Mouse (Mus musculus) forebrain, embryonic 10.5 days (tissue): ENCODE data around the gene Kif1b. TPM values are rescaled to one million over a fixed set of nuclear protein-coding genes. Genes with fewer than 3 reads are reported as not detected.

ENCODE experiments used
- DNase-seq: peaks from one replicate; pipeline ENCODE4 v3.0.0-alpha.2; 2017; ENCODE audit warnings: low spot score; ENCODE audit errors: extremely low spot score
- H3K27ac ChIP-seq: fragments of 300-500 bp; sonication (generic); 2 replicates; pipeline ENCODE4 v1.5.1; 2016; ENCODE audit warnings: mild to moderate bottlenecking
- H3K27me3 ChIP-seq: fragments of 300-500 bp; sonication (generic); 2 replicates; pipeline ENCODE4 v1.6.1; 2016; ENCODE audit warnings: mild to moderate bottlenecking; ENCODE audit not compliant: poor library complexity, severe bottlenecking
- H3K36me3 ChIP-seq: fragments of 300-500 bp; sonication (generic); replicated peaks from 2 replicates; pipeline ENCODE4 v1.6.1; 2016; ENCODE audit warnings: mild to moderate bottlenecking, moderate library complexity
- H3K4me1 ChIP-seq: fragments of 300-500 bp; sonication (generic); 2 replicates; pipeline ENCODE4 v1.6.1; 2016
- H3K4me3 ChIP-seq: fragments of 300-500 bp; sonication (generic); 2 replicates; pipeline ENCODE4 v1.5.1; 2016; ENCODE audit warnings: mild to moderate bottlenecking, moderate library complexity
- H3K9me3 ChIP-seq: fragments of 300-500 bp; sonication (generic); 2 replicates; pipeline ENCODE4 v1.6.1; 2016; ENCODE audit warnings: mild to moderate bottlenecking, moderate library complexity
- WGBS: fragments of 180-500 bp; shearing (Covaris S2); methylation state at CpG from one replicate; pipeline ENCODE4 v1.1.7; 2016; 5-methylcytosine and 5-hydroxymethylcytosine counted together
- polyA plus RNA-seq: library from polyadenylated mRNA; unstranded; fragments of >200 nt; fragmentation: Nextera tagmentation; extraction: Ambion mirVana; gene quantifications from 2 replicates; pipeline ENCODE4 v1.2.1, GENCODE M21; 2016

Gene Kif1b
- polyA plus RNA-seq = 55.9 and 59.8 TPM in 2 replicates

DNA sequence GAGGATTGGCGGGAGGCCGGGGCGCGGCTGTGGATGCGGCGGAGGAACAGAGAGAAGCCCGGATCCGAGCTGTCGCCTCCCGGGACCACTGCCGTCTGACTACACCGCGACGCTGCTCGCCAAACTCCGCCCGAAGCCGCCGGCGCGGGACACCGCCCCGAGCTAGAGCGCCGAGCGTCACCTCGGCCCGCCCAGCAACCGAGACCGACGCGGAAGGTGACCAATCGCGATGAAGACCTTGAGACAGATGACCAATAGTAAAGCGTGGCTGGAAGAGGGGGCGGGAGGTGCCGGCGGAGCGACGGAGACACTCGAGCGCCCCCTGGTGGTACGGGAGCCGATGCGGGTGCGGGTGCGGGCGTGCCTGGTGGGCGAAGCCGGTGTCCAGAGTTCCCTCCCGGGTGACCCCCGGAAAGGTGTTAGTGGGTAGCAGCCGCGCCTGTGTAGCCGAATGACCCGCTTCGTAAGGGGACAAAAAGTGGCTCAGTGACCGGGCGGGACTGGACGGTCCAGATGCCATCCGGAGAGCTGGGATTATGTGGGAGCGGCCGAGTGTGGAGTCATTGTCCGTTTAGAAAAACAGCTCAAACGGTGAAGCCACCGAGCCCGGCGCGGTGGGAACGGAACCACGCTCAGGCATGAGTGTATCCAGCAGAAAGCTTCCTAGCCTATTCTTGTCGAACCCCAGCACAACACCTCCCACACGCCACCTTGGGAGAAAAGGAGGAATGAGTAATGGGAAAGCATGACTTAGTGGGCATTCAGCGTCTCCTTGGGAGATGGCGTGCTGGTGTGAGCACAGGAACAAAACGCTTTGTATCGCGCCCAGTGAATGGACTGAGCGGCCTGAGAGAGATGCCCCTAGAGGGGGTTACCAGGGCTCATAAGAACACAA, at the start of gene Kif1b:
Gene Kif1b (minus strand): TSS at position 98 of the 895 bp plus-strand sequence.
- peak; percentile 99 for DNase-seq
- no peaks in the 10 kb centered on the region for H3K27me3 ChIP-seq
- H3K9me3 ChIP-seq = no peaks in the 10 kb centered on the region
- peaks cover 55% of the 10 kb centered on the region for H3K4me1 ChIP-seq
- peak within 1 kb of the TSS; percentile 78 for H3K4me3 ChIP-seq
- H3K36me3 ChIP-seq = no peaks in the 10 kb centered on the region
- WGBS = under 1% methylated on average over 79 of the region's 79 CpGs
- H3K27ac ChIP-seq = peak within 1 kb of the TSS; percentile 94

DNA sequence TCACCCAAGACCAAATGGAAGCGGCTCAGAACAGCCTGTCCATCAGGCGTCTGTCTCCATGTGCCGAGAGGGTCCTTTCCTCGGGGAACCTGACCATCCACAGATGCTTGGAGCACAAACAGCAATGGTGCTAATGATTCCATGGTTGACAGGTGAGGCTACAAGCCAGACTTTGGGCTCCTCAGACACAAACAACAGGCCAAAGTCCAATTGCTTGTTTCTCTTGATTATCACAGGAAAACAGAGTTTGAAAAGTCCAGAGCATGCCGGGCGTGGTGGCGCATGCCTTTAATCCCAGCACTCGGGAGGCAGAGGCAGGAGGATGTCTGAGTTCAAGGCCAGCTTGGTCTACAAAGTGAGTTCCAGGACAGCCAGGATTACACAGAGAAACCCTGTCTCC, 47.2 kb upstream of the Kif1b start:
- 96% methylated on average over 8 of the region's 8 CpGs for WGBS
- peaks cover 100% of the 10 kb centered on the region for H3K36me3 ChIP-seq
- no peaks in the 10 kb centered on the region for H3K9me3 ChIP-seq
- H3K27me3 ChIP-seq = no peaks in the 10 kb centered on the region
- no peak overlapping the region for H3K27ac ChIP-seq
- H3K4me1 ChIP-seq = no peaks in the 10 kb centered on the region
- H3K4me3 ChIP-seq = no peak overlapping the region
- DNase-seq = no peak

DNA sequence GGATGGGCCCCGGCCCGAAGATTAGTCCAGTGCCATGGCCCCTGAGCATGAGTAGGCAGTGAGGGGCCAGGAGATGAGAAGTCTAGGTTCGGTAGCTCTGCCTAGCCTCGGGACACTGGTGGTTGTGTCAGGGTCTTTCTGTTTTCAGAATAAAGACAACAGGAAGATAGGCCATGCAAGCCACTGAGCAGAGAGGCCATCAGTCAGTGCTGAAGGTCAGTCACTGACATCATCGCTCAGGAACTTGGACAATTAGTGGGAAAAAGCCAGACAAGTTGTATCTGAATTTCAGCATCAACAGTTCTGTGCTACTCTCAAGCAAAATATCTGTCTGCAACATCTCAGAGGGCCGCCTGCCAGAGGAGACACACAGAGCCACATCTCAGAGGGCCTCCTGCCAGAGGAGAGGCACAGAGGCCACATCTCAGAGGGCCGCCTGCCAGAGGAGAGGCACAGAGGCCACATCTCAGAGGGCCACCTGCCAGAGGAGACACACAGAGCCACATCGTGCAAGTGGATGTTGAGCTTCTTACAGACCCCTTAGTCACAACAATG, 44.2 kb upstream of the Kif1b start:
- no peak for DNase-seq
- H3K9me3 ChIP-seq = no peaks in the 10 kb centered on the region
- H3K4me3 ChIP-seq = no peak overlapping the region
- no peaks in the 10 kb centered on the region for H3K27me3 ChIP-seq
- H3K27ac ChIP-seq = no peak overlapping the region
- WGBS = 92% methylated on average over 8 of the region's 8 CpGs
- H3K36me3 ChIP-seq = peaks cover 99% of the 10 kb centered on the region
- H3K4me1 ChIP-seq = no peaks in the 10 kb centered on the region

DNA sequence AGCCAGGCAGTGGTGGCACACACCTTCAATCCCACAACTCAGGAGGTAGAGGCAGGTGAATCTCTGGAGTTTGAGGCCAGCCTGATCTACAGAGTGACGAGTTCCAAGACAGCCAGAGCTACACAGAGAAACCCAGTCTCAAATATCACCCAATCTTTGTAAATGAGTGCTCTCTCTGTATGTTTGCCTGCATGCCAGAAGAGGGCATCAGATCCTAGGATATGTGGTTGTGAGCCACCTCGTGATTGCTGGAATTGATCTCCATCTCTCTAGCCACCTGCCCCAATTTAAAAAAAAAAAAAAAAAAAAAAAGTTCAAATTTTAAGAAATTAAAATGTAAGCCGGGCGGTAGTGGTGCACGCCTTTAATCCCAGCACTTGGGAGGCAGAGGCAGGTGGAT, 41.5 kb upstream of the Kif1b start:
- Histone ChIP-seq H3K27ac (no peak overlapping the region), H3K4me1 (no peaks in the 10 kb centered on the region), H3K36me3 (peaks cover 99% of the 10 kb centered on the region), H3K9me3 (no peaks in the 10 kb centered on the region), H3K27me3 (no peaks in the 10 kb centered on the region), H3K4me3 (no peak overlapping the region)
- WGBS = 81% methylated on average over 5 of the region's 5 CpGs
- DNase-seq = no peak

DNA sequence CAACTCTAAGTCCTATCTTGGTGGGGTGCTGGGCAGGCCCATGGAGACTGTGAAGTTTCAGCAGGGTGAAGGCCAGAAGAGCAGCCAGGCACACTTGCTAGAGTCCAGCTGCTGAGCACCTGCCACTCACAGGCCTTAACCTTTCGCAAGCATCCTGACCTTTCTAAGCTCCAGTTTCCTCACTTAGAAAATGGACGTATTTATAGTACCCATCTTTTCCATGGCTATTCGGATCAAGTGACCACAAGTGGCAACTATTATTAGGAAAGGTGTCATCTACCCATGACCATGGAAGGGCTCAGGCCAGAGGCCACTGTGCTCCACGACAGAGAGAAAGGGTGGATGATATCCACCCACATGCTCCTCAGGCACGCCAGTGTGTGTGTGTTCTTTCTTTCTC, 38.4 kb upstream of the Kif1b start:
- Histone ChIP-seq H3K4me3 (no peak overlapping the region), H3K36me3 (peaks cover 99% of the 10 kb centered on the region), H3K4me1 (peaks cover 7% of the 10 kb centered on the region), H3K27ac (no peak overlapping the region), H3K27me3 (no peaks in the 10 kb centered on the region), H3K9me3 (no peaks in the 10 kb centered on the region)
- 83% methylated on average over 5 of the region's 5 CpGs for WGBS
- DNase-seq = no peak

DNA sequence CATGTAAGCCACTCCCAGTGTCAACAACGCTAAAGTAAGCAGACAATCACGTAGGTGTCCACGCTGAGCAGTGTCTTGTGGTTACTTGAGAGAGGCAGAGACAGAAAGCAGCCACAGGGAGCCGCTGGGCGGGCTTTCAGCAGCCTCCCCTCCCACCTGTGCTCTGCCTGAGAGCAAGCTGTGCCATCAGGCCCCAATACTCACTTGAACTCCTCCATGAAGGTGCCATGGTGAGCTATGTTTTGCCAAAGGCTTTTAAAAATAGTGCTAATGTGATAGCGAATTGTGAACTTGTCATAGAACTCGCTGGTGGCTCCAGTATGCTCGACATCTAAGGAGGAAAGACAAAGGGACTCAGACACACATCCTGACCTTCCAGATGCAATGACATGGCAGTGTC, 36.8 kb upstream of the Kif1b start:
- Histone ChIP-seq H3K4me1 (peaks cover 22% of the 10 kb centered on the region), H3K27ac (no peak overlapping the region), H3K27me3 (no peaks in the 10 kb centered on the region), H3K36me3 (peaks cover 99% of the 10 kb centered on the region), H3K4me3 (no peak overlapping the region), H3K9me3 (no peaks in the 10 kb centered on the region)
- 89% methylated on average over 8 of the region's 8 CpGs for WGBS
- DNase-seq = no peak

DNA sequence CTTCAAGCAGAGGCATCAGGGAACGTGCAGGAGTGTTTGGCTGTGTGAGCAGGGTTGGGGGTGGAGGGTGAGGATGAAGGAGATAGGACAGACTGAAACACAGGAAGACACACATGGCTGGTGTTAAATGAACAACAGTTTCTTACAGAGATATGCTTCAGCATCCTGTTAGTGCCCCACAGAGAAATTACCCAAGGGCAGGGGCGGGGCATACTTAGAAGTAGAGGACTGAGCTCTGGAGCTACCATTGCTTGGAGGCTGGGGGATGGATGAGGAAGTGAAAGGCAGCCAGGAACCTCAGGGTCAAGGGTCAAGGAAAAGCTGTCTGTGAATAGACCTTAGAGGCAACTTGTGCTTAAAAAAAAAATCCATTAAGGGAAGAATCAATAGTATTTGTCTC, 33.2 kb upstream of the Kif1b start:
- no peak for DNase-seq
- WGBS = 66% methylated on average over 2 of the region's 2 CpGs
- no peak overlapping the region for H3K27ac ChIP-seq
- H3K9me3 ChIP-seq = no peaks in the 10 kb centered on the region
- peaks cover 22% of the 10 kb centered on the region for H3K4me1 ChIP-seq
- peaks cover 98% of the 10 kb centered on the region for H3K36me3 ChIP-seq
- H3K4me3 ChIP-seq = no peak overlapping the region
- H3K27me3 ChIP-seq = no peaks in the 10 kb centered on the region

DNA sequence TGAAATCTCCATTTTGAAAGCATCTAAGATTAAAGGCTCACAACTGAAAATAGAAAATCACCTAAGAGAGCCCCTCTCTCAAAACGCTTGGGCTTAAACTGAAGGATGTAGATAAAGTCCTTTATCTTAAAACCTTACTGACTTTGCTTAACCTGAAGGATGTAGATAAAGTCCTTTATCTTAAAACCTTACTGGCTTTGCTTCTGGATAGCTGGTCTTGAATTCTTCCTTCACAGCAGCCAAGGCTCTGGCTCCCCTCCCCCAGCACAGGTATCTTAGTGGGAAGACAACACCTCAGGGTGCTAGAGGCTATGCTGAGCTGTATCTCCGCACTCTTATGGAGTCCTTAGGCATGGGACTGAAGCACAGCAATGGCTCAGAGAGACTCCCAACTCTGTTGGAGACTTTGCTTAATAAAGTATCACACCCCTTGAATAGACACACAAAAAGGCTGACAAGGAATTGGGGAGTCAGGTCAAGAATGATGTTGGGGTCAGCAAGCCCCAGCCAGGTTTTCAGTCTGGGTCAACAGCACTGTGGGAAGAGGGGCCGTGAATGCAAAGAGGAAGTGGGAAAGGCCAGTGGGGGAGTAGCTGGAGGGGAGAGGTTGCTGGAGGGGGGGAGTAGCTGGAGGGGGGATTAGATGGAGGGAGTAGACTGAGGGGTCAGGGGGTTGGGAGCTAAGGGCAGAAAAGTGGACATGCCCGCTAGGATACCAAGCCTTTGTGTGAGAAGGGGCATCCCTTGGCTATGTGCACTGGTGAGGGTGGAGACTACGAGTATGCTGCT, 32.1 kb upstream of the Kif1b start:
- peaks cover 22% of the 10 kb centered on the region for H3K4me1 ChIP-seq
- no peak overlapping the region for H3K27ac ChIP-seq
- no peak overlapping the region for H3K4me3 ChIP-seq
- H3K36me3 ChIP-seq = peaks cover 98% of the 10 kb centered on the region
- no peaks in the 10 kb centered on the region for H3K27me3 ChIP-seq
- H3K9me3 ChIP-seq = no peaks in the 10 kb centered on the region
- no peak for DNase-seq
- 64% methylated on average over 5 of the region's 5 CpGs for WGBS

DNA sequence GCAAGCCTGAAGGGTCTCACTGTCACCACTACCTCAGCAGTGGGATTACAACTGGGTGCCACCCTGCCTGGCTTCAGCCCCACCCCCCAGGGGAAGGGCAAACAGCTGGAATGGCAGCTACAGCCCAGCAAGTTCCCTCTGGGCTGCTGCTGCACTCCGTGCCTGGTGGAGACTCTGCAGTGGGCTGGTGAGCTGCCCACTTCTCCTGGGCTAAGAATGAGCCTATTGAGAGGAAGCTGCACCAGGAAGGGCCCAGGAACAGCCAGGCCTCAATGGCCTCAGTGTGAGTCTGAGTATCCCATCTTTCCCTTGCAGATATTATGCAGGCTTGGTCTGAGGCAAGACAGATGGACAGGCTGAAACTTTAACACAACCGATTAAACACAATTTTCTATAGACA, 30.6 kb upstream of the Kif1b start:
- H3K4me1 ChIP-seq = peaks cover 22% of the 10 kb centered on the region
- no peaks in the 10 kb centered on the region for H3K27me3 ChIP-seq
- no peak overlapping the region for H3K4me3 ChIP-seq
- H3K9me3 ChIP-seq = no peaks in the 10 kb centered on the region
- peaks cover 98% of the 10 kb centered on the region for H3K36me3 ChIP-seq
- WGBS = 79% methylated on average over 2 of the region's 2 CpGs
- no peak for DNase-seq
- H3K27ac ChIP-seq = no peak overlapping the region

DNA sequence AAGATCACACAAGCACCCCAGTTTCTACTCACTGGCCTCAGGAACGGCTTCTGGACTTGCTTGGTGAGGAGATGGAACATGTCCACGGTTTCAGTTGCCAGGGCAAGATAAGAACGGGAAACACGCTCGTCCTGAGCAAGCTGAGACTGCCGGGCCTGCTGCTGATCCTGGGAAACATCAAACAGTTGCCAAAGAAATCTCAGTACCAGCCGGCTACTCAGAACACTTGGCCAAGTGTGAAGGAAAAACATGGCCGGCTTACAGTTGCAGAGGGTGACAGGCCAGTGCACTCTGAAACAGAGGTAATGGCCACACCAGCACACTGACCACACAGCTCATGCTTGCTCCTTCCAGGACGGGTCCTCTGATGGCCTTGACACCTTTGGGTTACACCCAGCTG, 29.9 kb upstream of the Kif1b start:
- H3K27me3 ChIP-seq = no peaks in the 10 kb centered on the region
- no peak overlapping the region for H3K27ac ChIP-seq
- H3K9me3 ChIP-seq = no peaks in the 10 kb centered on the region
- no peak for DNase-seq
- H3K36me3 ChIP-seq = peaks cover 98% of the 10 kb centered on the region
- H3K4me1 ChIP-seq = peaks cover 22% of the 10 kb centered on the region
- WGBS = 94% methylated on average over 9 of the region's 9 CpGs
- H3K4me3 ChIP-seq = no peak overlapping the region

DNA sequence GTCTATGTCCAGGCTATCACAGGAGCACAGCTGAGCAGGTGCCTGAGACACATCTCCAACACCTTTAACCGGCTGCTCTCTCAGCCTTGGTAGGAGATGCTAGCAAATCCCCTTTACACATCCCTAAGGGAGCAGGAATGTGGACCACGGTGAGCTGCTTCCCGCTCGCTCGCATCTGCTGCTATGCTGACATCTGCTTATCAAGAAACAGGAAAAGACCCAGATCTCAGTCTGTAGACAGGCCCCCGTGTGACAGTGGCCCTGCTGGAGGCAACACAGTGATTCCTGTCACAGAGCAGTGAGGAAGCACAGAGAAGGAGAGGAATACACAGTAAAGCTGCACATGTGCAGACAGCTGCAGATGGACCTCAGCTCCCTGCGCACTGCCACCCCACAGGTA, 28.8 kb upstream of the Kif1b start:
- 92% methylated on average over 7 of the region's 7 CpGs for WGBS
- H3K36me3 ChIP-seq = peaks cover 98% of the 10 kb centered on the region

DNA sequence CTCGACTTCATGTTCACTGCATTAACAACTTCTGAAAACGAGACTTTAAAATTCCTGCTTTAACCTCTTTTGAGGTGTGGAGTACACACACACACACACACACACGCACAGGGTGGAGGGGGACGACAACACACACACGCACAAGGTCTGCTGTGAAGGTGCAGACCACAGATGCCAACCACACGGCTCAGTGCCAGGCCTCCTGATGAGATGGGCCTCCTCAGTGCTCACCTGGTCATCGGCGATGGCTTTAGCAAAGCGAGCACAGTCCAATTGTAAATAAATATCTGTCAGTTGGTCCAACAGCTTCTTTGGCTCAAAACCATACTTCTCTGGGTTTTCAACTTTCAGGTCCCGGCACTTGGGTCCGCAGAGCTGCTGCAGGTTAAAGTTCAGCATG, 27.4 kb upstream of the Kif1b start:
- peaks cover 98% of the 10 kb centered on the region for H3K36me3 ChIP-seq
- no peak overlapping the region for H3K4me3 ChIP-seq
- DNase-seq = no peak
- no peaks in the 10 kb centered on the region for H3K27me3 ChIP-seq
- H3K9me3 ChIP-seq = no peaks in the 10 kb centered on the region
- 95% methylated on average over 11 of the region's 11 CpGs for WGBS
- peaks cover 5% of the 10 kb centered on the region for H3K4me1 ChIP-seq
- H3K27ac ChIP-seq = no peak overlapping the region

More for the DNA sequence above, 28.8 kb upstream of the Kif1b start:
- Histone ChIP-seq H3K4me3 (no peak overlapping the region), H3K9me3 (no peaks in the 10 kb centered on the region), H3K27ac (no peak overlapping the region), H3K4me1 (peaks cover 19% of the 10 kb centered on the region), H3K27me3 (no peaks in the 10 kb centered on the region)
- DNase-seq = no peak

DNA sequence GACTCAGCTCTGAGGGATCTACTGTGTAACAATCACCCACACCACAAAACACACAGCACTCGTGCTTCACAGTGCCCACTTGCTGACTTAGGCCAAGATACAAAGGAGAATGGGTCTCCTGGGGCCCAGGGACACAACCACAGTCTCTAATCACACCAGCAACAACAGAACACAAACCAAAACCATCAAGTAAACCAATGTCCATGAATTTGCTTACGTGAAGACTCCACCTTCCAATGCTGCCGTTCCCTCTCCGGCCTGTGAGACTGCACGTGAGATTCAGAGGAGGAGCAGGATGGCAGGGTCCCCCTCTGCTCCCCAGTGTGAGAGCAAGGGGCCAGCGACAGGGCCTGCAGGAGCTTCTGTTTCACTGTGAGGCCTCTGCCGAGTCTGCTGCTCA, 25.2 kb upstream of the Kif1b start:
- no peak overlapping the region for H3K4me3 ChIP-seq
- whole genome bisulfite sequencing = 90% methylated on average over 7 of the region's 7 CpGs
- no peak overlapping the region for H3K27ac ChIP-seq
- no peaks in the 10 kb centered on the region for H3K27me3 ChIP-seq
- H3K4me1 ChIP-seq = no peaks in the 10 kb centered on the region
- no peaks in the 10 kb centered on the region for H3K9me3 ChIP-seq
- H3K36me3 ChIP-seq = peaks cover 99% of the 10 kb centered on the region
- DNase-seq = no peak
